Mouse (Mus musculus): ENCODE results near the gene Tmem268.

The Tmem268 gene

GRCm38 (mm10) chr4:63600786-63601185 is 42.2 kb downstream of the Tmem268 start:
- DNase-seq (ENCODE audit: low read depth, low spot score) = no peak

- DNase-seq (ENCODE audit: low read depth, low spot score) = no peak
Measured at GRCm38 (mm10) chr4:63601263-63601662, 42.7 kb downstream of the Tmem268 start.

- no peak for DNase-seq (ENCODE audit: low read depth, low spot score)
Measured at GRCm38 (mm10) chr4:63604945-63605344, 46.4 kb downstream of the Tmem268 start, which contains the start of gene Gm11213. Gene Gm11213, minus strand, starts transcription at chr4:63605261.

GRCm38 (mm10) chr4:63605545-63605944 is 47.0 kb downstream of the Tmem268 start:
- no peak for DNase-seq (ENCODE audit: low read depth, low spot score)

- no peak for DNase-seq (ENCODE audit: low read depth, low spot score)
Measured at GRCm38 (mm10) chr4:63605968-63606367, 47.4 kb downstream of the Tmem268 start.

- DNase-seq (ENCODE audit: low read depth, low spot score) = no peak
Measured at GRCm38 (mm10) chr4:63608391-63608790, 49.8 kb downstream of the Tmem268 start.

- DNase-seq (ENCODE audit: low read depth, low spot score) = peak; percentile 7
Measured at GRCm38 (mm10) chr4:63621861-63622260, 63.3 kb downstream of the Tmem268 start.

GRCm38 (mm10) chr4:63622378-63622835 is 63.8 kb downstream of the Tmem268 start, which contains the start of gene Tex48:
Gene Tex48, minus strand, starts transcription at chr4:63622428.
- peak; percentile 24 for DNase-seq (ENCODE audit: low read depth, low spot score)

GRCm38 (mm10) chr4:63625563-63626080 is 67.0 kb downstream of the Tmem268 start:
- DNase-seq (ENCODE audit: low read depth, low spot score) = no peak

GRCm38 (mm10) chr4:63627111-63627510 is 68.5 kb downstream of the Tmem268 start:
- no peak for DNase-seq (ENCODE audit: low read depth, low spot score)

GRCm38 (mm10) chr4:63633181-63633580 is 74.6 kb downstream of the Tmem268 start:
- no peak for DNase-seq (ENCODE audit: low read depth, low spot score)
